Mouse (Mus musculus): ENCODE results near the gene Gm21973. TPM values are rescaled to one million over a fixed set of nuclear protein-coding genes. Genes with fewer than 3 reads are reported as not detected.

The Gm21973 gene
- total RNA-seq, 1 experiment from 2014 or later = not detected

DNA sequence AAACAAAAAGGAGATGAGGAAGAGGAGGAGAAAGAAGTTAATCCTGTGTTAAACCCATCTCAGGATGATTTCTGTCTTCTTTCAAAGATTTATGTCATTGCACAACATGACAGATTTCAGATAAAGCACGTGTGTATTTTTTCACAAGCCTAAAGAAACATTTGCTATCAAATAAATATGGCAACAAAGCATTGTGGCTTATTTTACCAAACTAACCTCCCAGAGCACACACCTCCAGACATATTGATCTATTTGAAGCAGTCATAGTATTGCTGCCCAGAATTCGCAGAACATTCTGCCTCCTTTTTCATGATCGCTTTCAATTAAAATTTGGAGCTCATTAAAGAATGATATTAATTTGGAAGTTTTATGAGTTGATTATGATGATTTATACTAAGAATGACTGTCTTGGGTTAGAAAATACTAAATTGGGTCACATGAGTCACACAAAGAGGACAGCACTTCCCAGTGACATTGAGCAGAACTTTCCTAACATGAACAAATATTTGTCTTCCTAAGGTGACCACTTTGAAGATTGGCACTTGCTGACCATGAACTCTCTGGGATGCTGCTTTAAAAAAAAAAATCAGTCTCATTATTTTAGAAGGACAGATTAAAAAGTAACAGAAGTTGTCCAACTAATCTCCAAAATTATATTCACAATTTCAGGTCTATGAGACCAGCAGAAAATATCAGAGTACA is 54.7 kb downstream of the Gm21973 start:
- no peak for ATAC-seq (replicated peaks; ENCODE audit: insufficient number of reproducible peaks, low FRiP score, low TSS enrichment, poor library complexity, severe bottlenecking)

DNA sequence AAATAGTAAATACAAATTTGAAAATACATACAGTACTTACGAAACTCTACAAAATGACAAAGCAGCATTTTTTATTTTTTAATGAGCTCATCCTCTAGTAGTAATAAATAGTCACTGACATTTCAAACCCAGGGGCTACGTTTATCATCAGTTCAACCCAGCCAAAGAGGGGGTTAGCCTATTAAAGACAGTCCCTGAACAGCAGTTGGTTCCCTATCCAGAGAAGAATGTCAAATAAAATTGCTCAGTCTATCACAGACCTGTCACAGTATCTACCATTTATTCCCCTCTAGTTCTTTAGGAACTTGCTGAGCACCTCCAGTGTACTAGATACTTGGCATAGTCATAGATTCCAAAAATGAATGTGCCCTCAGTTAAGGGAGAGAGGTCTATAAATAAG is 62.1 kb downstream of the Gm21973 start:
- no peak for ATAC-seq (replicated peaks; ENCODE audit: insufficient number of reproducible peaks, low FRiP score, low TSS enrichment, poor library complexity, severe bottlenecking)

DNA sequence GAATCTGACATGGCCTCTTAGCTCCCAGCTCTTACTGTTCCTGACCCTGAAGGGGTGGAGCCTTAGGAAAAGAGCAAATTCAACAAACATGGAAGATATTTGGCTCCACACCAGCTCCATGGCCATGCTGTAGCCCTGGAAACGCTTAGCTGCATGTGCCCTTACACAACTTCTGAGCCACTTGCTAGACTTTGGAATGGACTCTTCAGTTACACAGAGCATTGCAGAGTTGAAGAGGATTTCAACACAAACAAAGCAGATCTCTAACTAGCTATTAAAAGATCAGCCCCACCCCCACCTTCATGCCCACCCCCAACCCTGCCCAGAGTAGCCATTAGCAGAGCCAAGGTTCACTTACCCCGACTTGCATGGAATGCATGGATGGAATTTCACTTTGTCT is 74.6 kb downstream of the Gm21973 start:
- ATAC-seq (replicated peaks; ENCODE audit: insufficient number of reproducible peaks, low FRiP score, low TSS enrichment, poor library complexity, severe bottlenecking) = no peak

DNA sequence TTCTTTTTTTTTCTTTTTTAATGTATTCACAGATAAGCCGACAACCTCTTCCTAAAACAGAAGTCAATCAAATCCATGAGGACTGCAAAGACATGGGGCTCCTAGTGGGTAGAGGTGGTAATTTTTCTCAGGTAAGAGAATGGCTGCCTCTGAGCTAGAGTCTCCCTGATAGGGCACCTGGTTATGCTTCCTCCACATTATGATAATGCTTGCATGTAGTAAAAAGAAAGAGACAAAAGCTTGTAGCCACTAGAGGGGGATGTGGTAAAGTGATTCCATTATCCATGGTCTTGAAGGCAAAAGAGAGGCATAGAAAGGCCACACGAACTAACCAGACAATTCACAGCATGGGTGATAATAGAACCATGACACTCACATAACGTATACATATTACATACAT is 75.2 kb downstream of the Gm21973 start:
- no peak for ATAC-seq (replicated peaks; ENCODE audit: insufficient number of reproducible peaks, low FRiP score, low TSS enrichment, poor library complexity, severe bottlenecking)

DNA sequence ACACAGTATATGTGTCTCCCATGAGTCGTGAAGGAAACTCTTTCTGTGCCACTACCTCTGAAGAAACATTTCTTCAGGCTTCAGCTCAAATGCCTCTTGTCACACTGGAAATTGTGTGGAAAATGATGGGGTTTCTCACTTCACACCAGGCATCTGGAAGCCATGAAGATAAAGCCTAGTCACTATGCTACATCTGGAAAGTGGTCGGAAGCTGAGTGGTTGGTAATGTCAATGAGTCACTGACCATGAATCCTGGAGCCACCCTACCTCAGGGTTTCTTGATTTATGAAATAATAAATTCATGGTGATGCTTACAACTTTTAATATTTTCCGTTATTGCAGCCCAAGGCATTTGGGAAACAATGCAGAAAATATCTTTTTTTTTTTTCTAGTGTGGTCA is 84.7 kb downstream of the Gm21973 start:
- no peak for ATAC-seq (replicated peaks; ENCODE audit: insufficient number of reproducible peaks, low FRiP score, low TSS enrichment, poor library complexity, severe bottlenecking)

DNA sequence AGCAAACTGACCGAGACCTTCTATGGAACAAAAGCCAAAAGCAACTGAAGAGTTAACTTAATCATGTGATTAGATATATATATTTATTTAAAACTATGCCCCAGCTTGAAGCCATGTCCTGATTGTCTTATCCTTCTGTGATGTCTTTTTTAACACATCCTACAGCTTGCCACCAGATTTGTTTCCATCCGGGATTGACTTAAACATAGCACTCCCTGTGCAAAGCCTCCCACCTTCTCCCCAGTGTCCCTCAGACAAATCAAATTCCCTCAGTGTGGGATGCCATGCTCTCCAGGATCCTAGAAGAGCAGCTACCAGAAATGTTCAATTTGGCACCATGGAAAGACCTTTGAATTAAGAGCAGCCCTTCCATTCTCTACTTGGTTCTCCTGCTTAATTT is 85.7 kb downstream of the Gm21973 start:
- ATAC-seq (replicated peaks; ENCODE audit: insufficient number of reproducible peaks, low FRiP score, low TSS enrichment, poor library complexity, severe bottlenecking) = no peak

DNA sequence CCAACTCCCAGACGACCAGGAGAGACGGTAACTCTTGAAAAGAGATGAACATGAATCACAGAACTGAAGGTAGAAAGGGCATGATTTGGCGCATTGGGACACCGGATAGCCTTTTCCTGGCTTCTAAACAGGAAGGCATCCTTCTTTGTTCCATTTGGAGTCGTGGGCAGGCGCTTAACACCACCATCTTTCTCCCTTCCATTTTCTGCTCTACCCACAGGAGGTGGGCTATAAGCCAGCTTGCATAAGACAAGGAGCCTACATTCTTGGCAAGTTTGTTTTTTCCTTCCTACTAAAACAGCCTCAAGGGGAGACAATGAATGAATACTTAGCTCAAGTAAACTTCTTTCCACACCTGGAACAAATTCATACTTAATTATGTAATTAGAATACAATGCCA is 88.5 kb downstream of the Gm21973 start:
- no peak for ATAC-seq (replicated peaks; ENCODE audit: insufficient number of reproducible peaks, low FRiP score, low TSS enrichment, poor library complexity, severe bottlenecking)

DNA sequence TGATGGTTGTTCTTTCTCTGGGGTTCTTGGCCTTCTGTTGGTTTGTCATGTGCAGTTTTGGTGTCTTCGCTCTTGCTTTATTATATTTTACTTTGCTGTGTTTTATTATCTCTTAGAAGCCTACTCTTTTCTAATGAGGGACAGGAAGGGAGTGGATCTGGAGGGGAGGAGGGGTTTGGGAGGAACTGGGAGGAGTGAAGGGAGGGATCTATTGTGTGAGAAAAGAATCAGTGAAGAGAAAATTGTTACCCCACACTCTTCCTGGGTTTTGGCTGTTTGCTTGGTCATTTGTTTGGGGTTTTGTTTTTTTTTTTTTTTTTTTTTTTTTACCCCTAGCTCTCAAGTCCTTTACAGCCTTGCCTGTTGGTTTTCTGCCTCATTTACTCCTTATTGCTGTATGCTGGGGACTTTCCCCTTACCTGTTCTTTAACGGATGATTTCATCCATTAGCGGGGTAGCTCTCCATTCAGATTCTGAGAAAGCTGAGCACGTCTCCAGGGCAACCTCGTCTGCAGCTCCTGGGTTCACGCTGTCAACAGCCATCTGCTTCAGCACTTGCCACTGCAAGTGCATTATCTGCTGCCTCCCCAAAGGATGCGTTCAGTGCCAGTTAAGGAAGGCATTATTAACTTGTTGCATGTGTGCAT is 96.1 kb downstream of the Gm21973 start:
- no peak for ATAC-seq (replicated peaks; ENCODE audit: insufficient number of reproducible peaks, low FRiP score, low TSS enrichment, poor library complexity, severe bottlenecking)

DNA sequence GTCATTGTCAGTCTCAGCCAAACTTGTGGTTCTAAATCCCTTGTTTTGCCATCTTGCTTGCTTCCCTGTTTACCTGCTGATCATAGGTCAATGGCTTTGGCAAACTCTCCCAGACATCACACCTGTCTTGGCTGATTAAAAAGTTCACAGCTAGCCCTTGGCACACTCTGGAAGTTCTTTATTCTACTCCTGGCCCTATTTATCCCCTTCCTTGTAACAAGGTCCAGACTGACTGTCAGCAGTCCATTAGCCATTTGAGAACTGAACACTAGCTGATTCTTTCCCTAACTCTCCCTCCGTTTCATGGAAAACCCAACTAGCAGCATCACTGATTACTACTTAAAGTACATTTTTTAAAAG is 96.6 kb downstream of the Gm21973 start:
- no peak for ATAC-seq (replicated peaks; ENCODE audit: insufficient number of reproducible peaks, low FRiP score, low TSS enrichment, poor library complexity, severe bottlenecking)

Other genes with a start within 250 kb of the Gm21973 start
- gene Prlr, start 148.1 kb upstream of the Gm21973 start, total RNA-seq (2017) = 0.29 TPM in 1 of 3 replicates, not detected in the others
- not detected in 3 replicates for gene Agxt2, start 33.2 kb downstream of the Gm21973 start, total RNA-seq (2017)
- 62.2 to 64.0 TPM (median 62.3 TPM) in 3 replicates for gene Dnajc21, start 145.1 kb downstream of the Gm21973 start, total RNA-seq (2017)
- gene Brix1, start 160.6 kb downstream of the Gm21973 start, total RNA-seq (2017) = 15.8 to 23.5 TPM (median 20.3 TPM) in 3 replicates
- gene Rad1, start 160.6 kb downstream of the Gm21973 start, total RNA-seq (2017) = 3.8 to 18.1 TPM (median 7.0 TPM) in 3 replicates
- gene Ttc23l, start 233.3 kb downstream of the Gm21973 start, total RNA-seq (2017) = 0.38 TPM in 1 of 3 replicates, not detected in the others

Measured in monocyte, adult 5-6 weeks (primary cell).